Mouse (Mus musculus) Patski (cell line): ENCODE results near the gene Camk1. TPM values are rescaled to one million over a fixed set of nuclear protein-coding genes. Genes with fewer than 3 reads are reported as not detected.

Experiments used
- ATAC-seq: fragments of 100-300 bp; one replicate; pipeline ENCODE4 v1.8.0; 2021
- CTCF ChIA-PET: fragments of 350-600 bp; sonication (Branson Sonifier 250); formaldehyde crosslinking; loops from one replicate; lab custom pipeline; 2022; ENCODE audit warnings: inconsistent platforms; lab: Charles Lee
- POLR2A ChIA-PET: fragments of 350-600 bp; sonication (Branson Sonifier 250); formaldehyde crosslinking; loops from one replicate; lab custom pipeline; 2022; ENCODE audit warnings: antibody characterized with exemption, inconsistent platforms; lab: Charles Lee
- DNase-seq: peaks from one replicate; pipeline ENCODE4 v3.0.0-alpha.2; 2011; ENCODE audit warnings: low read depth, low spot score
- H3K27me3 ChIP-seq: fragments of 371-371 bp; one replicate; pipeline ENCODE4 v1.5.1; 2021
- CTCF ChIP-seq: fragments of 100-300 bp; IDR thresholded peaks from one replicate; pipeline ENCODE4 v1.5.1; 2021
- in situ Hi-C: fragments of 300-500 bp; cut with MboI; formaldehyde crosslinking; loops from 3 replicates; pipeline ENCODE4 v1.11.1; 2018; ENCODE audit warnings: low pct_unique_long_range_greater_than_20kb, mixed read lengths
- polyA plus RNA-seq: library from polyadenylated mRNA; unstranded; gene quantifications from one replicate; pipeline ENCODE4 v1.2.3, GENCODE M21; 2021

The Camk1 gene
- 130 TPM for polyA plus RNA-seq

DNA sequence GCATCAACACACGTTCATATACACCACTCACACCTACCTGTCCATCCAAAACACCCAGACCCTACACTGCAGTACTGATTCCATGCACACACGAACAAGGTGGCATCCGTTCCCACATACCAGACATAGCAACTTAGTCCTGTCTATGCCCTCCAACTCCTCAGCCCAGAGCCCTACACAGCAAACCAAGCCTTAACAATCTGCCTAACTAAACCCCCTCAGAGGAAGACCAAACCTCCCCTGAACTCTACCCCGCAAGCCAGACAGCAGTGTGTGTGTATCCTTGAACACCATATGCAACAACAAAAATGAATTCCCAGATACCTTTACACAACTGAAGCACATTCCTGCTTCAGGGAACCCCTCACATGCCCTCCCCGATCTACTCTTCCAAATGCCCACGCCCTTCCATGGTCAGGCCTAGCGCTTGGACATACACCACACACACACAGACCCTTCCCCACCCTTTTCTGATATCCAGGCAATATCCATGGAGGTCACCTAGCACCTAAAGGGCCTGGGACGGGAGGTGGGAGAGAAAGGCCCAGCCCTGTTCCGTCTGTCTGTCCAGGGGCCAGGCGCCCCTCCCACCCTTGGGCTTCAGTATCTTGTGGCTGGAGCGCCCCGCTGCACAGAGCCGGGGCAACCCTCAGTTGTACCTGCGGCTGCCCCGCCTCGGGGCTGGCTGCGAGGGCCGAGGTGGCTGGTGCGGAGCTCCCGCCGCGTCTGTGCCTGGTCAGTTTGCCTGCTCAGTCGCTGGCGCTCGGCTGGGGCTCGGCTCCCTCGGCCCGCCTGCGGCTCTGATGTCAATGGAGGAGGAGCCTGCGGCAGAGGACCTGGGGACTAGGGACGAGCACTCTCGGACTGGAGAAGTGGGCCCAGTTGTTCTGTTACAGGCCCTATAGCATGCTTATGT, at the start of gene Camk1:
Gene Camk1, minus strand, starts transcription at position 808 of the 916 bp plus-strand sequence.
- CTCF ChIA-PET: no interaction called here
- DNase-seq: no peak
- POLR2A ChIA-PET: interaction anchor here (1.2 to 1.4 kb wide), 5 partner anchors 12 to 33 kb away, joined by 3 to 6 read pairs (median 3); partner anchors contain the start of gene Ogg1
- ATAC-seq: peak; percentile 92
- in situ Hi-C loops: no loop called here
- TF ChIP-seq CTCF: no peak
- no peaks in the 10 kb centered on the region for H3K27me3 ChIP-seq

DNA sequence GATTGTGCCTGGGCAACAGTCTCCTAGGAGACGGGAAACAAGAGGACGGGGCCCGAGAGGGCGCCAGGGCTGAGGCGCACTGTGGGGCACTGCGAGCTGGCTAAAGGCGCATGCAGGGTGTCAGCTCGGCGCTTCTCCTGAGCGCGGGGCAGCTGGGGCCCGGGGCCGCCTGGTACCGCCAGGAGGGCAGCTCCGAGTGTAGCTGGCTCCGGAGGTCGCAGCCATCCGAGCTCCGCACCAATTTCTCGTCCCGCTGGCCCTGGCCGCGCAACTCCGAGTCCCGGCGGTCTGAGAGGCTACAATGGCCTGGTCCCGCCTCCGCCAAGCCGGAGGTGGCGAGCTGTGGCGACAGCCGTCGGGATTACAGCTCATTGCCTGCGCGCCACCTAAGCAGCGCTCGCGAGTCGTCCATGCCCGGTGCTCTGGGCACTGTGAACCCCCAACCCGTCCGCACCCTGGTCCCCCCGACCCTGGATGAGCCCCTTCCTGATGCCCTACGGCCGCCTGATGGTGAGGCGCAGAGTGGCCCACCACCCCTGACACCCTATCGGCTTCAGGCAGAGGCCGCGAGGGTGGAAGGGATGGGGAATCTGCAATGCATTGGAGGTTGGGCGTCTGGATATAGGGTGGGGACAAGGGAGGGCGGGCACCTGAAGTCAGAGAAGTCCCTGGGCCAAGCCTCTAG, 48.7 kb upstream of the Camk1 start:
- ATAC-seq (no peak), DNase-seq (no peak)
- no peaks in the 10 kb centered on the region for H3K27me3 ChIP-seq
- in situ Hi-C loops: no loop called here
- ChIA-PET CTCF (interaction anchor here (0.9 to 1.4 kb wide), 3 partner anchors 10 to 178 kb away, joined by 3 to 5 read pairs (median 3); no protein-coding TSS in a partner anchor), POLR2A (interaction anchor here (1.6 kb wide), 1 partner anchor 24 kb away, joined by 3 read pairs; no protein-coding TSS in a partner anchor)
- no peak for TF ChIP-seq CTCF

DNA sequence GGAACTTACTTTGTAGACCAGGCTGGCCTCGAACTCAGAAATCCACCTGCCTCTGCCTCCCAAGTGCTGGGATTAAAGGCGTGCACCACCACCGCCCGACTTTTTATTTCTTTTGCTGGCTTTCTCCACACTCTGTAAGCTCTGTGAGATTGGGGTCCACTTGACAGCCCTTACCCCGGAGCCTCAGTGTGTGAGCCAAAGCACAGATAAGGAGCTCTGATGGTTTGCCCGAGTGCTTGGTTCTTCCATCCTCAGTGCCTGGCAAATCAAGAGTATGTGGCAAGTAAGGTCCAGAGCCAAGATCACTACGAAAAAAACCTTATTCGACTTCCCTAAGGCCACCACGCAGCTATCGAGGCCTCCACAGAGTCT, 48.2 kb upstream of the Camk1 start:
- POLR2A ChIA-PET: interaction anchor here (1.6 kb wide), 1 partner anchor 23 kb away, joined by 3 read pairs; no protein-coding TSS in a partner anchor
- ATAC-seq: no peak
- TF ChIP-seq CTCF: no peak

DNA sequence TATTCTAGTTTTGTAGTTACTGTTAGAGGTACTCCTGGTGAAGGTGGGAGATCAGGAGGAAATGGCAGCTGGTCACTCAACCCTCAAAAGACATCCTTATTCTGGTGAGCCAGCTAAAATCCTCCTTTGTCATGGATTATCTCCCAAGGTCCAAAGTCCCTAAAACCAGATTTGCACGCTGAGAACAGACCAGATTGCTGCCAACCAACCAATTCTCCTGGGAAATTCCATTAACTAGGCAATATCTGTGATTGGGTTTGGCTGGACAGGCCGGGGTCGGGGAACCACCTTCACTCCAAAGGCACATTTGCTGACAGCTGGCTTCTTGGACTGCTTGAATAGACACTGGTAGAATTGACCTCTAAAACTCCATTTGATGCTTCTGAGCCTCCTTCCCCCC, 46.9 kb upstream of the Camk1 start:
- in situ Hi-C loops: no loop called here
- POLR2A ChIA-PET: interaction anchor here (1.0 to 1.6 kb wide), 3 partner anchors 12 to 22 kb away, joined by 3 to 4 read pairs (median 3); no protein-coding TSS in a partner anchor
- DNase-seq (no peak), ATAC-seq (no peak)
- CTCF ChIA-PET: interaction anchor here (0.9 to 1.3 kb wide), 4 partner anchors 9 to 16 kb away, joined by 3 read pairs; no protein-coding TSS in a partner anchor
- no peaks in the 10 kb centered on the region for H3K27me3 ChIP-seq
- no peak for TF ChIP-seq CTCF

More for the DNA sequence above, 48.2 kb upstream of the Camk1 start:
- no peak for DNase-seq
- CTCF ChIA-PET: interaction anchor here (0.9 to 1.4 kb wide), 2 partner anchors 10 to 179 kb away, joined by 3 to 5 read pairs; no protein-coding TSS in a partner anchor
- in situ Hi-C loops: no loop called here
- H3K27me3 ChIP-seq: no peaks in the 10 kb centered on the region

DNA sequence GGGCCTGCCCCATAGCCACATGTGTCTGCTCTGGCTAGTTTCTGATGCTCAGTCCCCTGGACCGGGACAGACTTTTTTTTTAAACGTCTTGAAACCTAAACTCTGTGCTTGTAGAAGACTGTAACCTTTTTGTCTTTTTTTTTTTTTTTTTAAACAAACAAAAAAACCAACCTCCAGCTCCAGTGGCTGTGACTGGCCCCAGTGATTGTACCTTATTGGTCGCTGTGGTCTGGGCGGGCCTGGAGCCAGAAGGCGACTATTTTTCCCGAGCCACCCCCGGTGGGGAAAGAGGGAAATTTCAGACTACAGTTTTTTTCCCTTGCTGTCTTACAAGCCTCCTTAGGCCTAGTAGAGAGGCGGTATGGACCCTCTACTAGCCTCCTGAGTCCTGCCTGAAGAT, 45.2 kb upstream of the Camk1 start, which contains the start of gene Ttll3:
Gene Ttll3, plus strand, starts transcription at position 301 of the 400 bp plus-strand sequence.
- in situ Hi-C loops: no loop called here
- CTCF ChIA-PET: no interaction called here
- no peak for DNase-seq

DNA sequence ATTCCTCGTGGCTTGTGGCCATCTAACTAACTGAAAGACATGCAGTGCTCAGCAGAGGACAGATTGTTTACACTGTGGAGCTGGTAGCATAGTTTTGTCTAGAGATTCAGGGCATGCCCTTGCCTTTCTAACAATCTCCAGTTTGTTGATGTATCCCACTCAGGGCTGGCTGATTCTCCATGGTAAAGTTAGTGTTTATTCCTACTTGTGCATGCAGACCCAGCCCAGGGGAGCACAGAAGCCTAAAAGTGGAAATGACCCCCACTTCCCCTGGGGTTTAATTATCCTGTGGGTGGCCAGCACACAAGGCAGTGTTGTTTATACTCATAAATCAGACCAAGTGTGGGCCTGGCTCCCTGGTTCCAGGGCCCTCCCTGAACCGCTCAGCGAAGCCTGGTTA, 42.2 kb upstream of the Camk1 start:
- no peak for DNase-seq
- TF ChIP-seq CTCF: no peak
- in situ Hi-C loops: no loop called here
- ATAC-seq: no peak
- H3K27me3 ChIP-seq: no peaks in the 10 kb centered on the region
- CTCF ChIA-PET: no interaction called here
- POLR2A ChIA-PET: no interaction called here

More for the DNA sequence above, 45.2 kb upstream of the Camk1 start, which contains the start of gene Ttll3:
- no peak for TF ChIP-seq CTCF
- no peak for ATAC-seq
- no peaks in the 10 kb centered on the region for H3K27me3 ChIP-seq
- POLR2A ChIA-PET: interaction anchor here (1.9 kb wide), 1 partner anchor 10 kb away, joined by 5 read pairs; no protein-coding TSS in a partner anchor

DNA sequence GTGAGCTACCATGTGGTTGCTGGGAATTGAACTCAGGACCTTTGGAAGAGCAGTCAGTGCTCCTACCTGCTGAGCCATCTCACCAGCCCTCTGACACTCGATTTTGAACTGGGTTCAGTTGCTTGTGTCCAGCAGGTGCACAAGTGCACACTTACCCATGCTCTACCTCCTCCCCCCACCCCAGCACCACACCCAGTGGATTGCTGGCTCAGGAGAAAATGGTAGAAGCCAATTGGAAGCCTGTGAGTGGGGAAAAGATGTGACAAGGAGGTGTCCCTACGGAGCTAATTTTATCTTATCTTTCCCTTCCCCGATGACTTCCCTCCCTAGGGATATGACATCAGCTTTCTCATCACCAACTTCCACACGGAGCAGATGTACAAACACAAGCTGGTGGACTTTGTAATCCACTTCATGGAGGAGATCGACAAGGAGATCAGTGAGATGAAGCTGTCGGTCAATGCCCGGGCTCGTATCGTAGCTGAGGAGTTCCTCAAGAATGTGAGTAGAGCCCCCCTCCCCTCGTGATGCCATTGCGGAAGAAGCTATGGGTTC, 41.5 kb upstream of the Camk1 start:
- DNase-seq (no peak), ATAC-seq (no peak)
- in situ Hi-C loops: no loop called here
- H3K27me3 ChIP-seq: no peaks in the 10 kb centered on the region
- ChIA-PET POLR2A (no interaction called here), CTCF (interaction anchor here (1.7 kb wide), 1 partner anchor 18 kb away, joined by 3 read pairs; no protein-coding TSS in a partner anchor)
- no peak for TF ChIP-seq CTCF

DNA sequence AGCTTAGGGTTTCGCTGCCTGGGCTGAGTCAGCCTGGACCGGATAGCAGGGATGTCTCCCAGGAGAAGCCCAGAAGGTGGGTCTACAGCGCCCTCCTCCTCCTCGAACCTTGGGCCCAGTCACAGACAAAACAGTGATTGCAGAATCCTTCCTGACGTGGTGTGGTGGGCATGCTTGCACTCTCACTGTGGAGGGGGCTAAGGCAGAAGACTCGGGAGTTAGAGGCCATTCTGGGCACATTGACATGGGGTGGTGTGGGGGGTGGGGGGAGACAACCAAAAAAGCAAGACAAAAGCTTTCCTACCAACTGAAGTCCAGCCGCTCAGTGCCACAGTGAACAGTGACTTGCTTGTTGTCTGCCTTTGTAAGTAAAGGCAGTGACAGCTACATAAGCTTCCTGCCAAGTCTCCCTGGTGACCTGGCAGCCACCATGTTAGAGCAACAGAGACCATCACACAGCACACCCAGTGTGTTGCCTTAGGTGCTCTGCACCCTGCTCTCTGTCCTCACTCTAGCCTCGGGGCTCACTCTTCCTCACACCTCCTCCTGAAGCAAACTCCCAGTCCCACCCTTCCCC, 40.7 kb upstream of the Camk1 start:
- ChIA-PET POLR2A (no interaction called here), CTCF (interaction anchor here (1.7 kb wide), 1 partner anchor 18 kb away, joined by 3 read pairs; no protein-coding TSS in a partner anchor)
- no peaks in the 10 kb centered on the region for H3K27me3 ChIP-seq
- ATAC-seq: no peak
- no peak for TF ChIP-seq CTCF
- in situ Hi-C loops: no loop called here
- DNase-seq: no peak

DNA sequence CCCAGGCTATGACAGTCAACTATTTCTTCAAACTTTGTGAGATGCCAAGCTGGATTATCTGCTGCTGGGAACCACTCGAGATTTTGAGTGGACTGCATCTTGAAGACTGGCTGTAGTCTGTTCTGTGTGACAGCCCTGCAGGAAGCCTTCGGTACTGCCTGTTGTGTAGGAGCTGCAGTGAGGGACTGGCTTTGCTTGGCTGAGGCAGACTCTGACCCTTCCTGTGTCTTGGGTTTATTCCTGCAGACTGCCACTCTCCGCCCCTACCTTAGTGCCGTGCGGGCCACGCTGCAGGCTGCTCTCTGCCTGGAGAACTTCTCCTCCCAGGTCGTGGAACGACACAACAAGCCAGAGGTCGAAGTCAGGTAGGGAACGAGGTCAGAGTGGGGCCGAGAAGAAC, 36.7 kb upstream of the Camk1 start:
- H3K27me3 ChIP-seq: no peaks in the 10 kb centered on the region
- TF ChIP-seq CTCF: no peak
- ATAC-seq (no peak), DNase-seq (no peak)
- in situ Hi-C loops: no loop called here
- POLR2A ChIA-PET: no interaction called here
- CTCF ChIA-PET: interaction anchor here (1.4 kb wide), 1 partner anchor 15 kb away, joined by 3 read pairs; no protein-coding TSS in a partner anchor
